Mouse (Mus musculus) left cerebral cortex, postnatal 25 days (tissue): ENCODE measurements around the gene Crybg1. TPM values are rescaled to one million over a fixed set of nuclear protein-coding genes. Genes with fewer than 3 reads are reported as not detected.

Source experiments
- DNase-seq, 2 experiments: peaks; one replicate each; pipeline ENCODE4 v3.0.0; 2022; ENCODE audit warnings: low spot score in 2 of 2, mixed read lengths in 1 of 2
- intact Hi-C: fragments of 180-260 bp; cut with DNase I; formaldehyde crosslinking; loops from one replicate; pipeline ENCODE4 v1.15.1; 2025
- total RNA-seq, 2 experiments: library from RNA; stranded (reverse); gene quantifications; 2 replicates each; pipeline ENCODE4 v1.2.3; 2021

Gene Crybg1
- total RNA-seq, 2 experiments from 2014 or later = 0.48 to 0.50 TPM

GRCm38 (mm10) chr10:43910873-43911142 is 237.8 kb downstream of the Crybg1 start:
- intact Hi-C loops = no loop called here
- DNase-seq = no peak

GRCm38 (mm10) chr10:43910032-43910872 is 238.4 kb downstream of the Crybg1 start:
- intact Hi-C loops = no loop called here

GRCm38 (mm10) chr10:43904569-43904968 is 244.1 kb downstream of the Crybg1 start:
- DNase-seq = no peak
- intact Hi-C loops = no loop called here

More at GRCm38 (mm10) chr10:43910032-43910872, 238.4 kb downstream of the Crybg1 start:
- no peak for DNase-seq

GRCm38 (mm10) chr10:43901578-43902194 is 247.0 kb downstream of the Crybg1 start, which contains the start of the genes Qrsl1 and Rtn4ip1:
Gene Qrsl1 (minus strand): TSS chr10:43901745.
Gene Rtn4ip1 (plus strand): TSS chr10:43901807.
- peak; percentile 94 to 96 for DNase-seq
- intact Hi-C loops = no loop called here

GRCm38 (mm10) chr10:43900883-43901570 is 247.6 kb downstream of the Crybg1 start:
- intact Hi-C loops = no loop called here
- no peak for DNase-seq

Other genes with a start within 250 kb of the Crybg1 start
- 10 to 100 TPM; 14.8 to 15.0 TPM for gene Qrsl1, start 247.1 kb downstream of the Crybg1 start, total RNA-seq
- gene Rtn4ip1, start 247.0 kb downstream of the Crybg1 start, total RNA-seq = 10 to 100 TPM; 13.1 to 14.5 TPM
- 10 to 100 TPM; 23.1 to 23.5 TPM for gene Atg5, start 119.5 kb upstream of the Crybg1 start, total RNA-seq